Mouse (Mus musculus): ENCODE data around the gene Polr2l. TPM values are rescaled to one million over a fixed set of nuclear protein-coding genes. Genes with fewer than 3 reads are reported as not detected.
"Not testable (repeated sequence)": the region's sequence is repeated elsewhere in the genome, so short reads cannot be mapped to it uniquely, and the experiment has no call there.

Gene Polr2l
- polyA plus RNA-seq, 1 experiment from 2014 or later = 73.3 TPM

GRCm38 (mm10) chr7:141447110-141447991, 27.6 kb downstream of the Polr2l start, which contains the start of gene Rplp2:
TSS of gene Rplp2 (plus strand) at chr7:141447370.
- peak within 1 kb of the TSS; percentile 59 for H3K4me2 ChIP-seq (ENCODE audit: low read depth, severe bottlenecking)
- no peak within 1 kb of the TSS for H3K27ac ChIP-seq (replicated peaks; ENCODE audit: low read depth, low read length)
- peaks cover 11% of the 10 kb centered on the region; the same call in 1 of the 2 replicates for H3K36me3 ChIP-seq (ENCODE audit: control insufficient read depth, insufficient read depth, low read length)
- no peaks in the 10 kb centered on the region for H3K9me3 ChIP-seq (ENCODE audit: control insufficient read depth, low read length)
- ATAC-seq (ENCODE audit: insufficient number of reproducible peaks, low FRiP score, low TSS enrichment, low read depth) (peak; percentile 87), DNase-seq (ENCODE audit: low spot score) (peak; percentile 92)
- no peaks in the 10 kb centered on the region for H3K27me3 ChIP-seq (ENCODE audit: control insufficient read depth, insufficient read depth, low read length)
- peak within 1 kb of the TSS; percentile 90 for H3K9ac ChIP-seq (ENCODE audit: low read length)
- peak within 1 kb of the TSS; percentile 86 for H3K4me3 ChIP-seq (ENCODE audit: low read depth, low read length)
- under 1% methylated on average over 63 of the region's 63 CpGs for WGBS
- H3K4me1 ChIP-seq (ENCODE audit: control insufficient read depth, insufficient read depth, low read length) = peaks cover 18% of the 10 kb centered on the region

GRCm38 (mm10) chr7:141446374-141446773, 28.6 kb downstream of the Polr2l start:
- Histone ChIP-seq H3K4me3 (ENCODE audit: low read depth, low read length) (peak overlapping the region; percentile 86; the same call in 1 of the 2 replicates), H3K4me2 (ENCODE audit: low read depth, severe bottlenecking) (peak overlapping the region; percentile 59; the same call in 1 of the 2 replicates)
- 82% methylated on average over 3 of the region's 3 CpGs for WGBS

GRCm38 (mm10) chr7:141443828-141444237, 31.1 kb downstream of the Polr2l start, which contains the start of gene Pidd1:
TSS of gene Pidd1 (minus strand) at chr7:141444025.
- ATAC-seq (ENCODE audit: insufficient number of reproducible peaks, low FRiP score, low TSS enrichment, low read depth) (peak; percentile 49; the same call in 1 of the 2 replicates), DNase-seq (ENCODE audit: low spot score) (peak; percentile 83)
- Histone ChIP-seq H3K4me3 (ENCODE audit: low read depth, low read length) (peak within 1 kb of the TSS; percentile 37), H3K9me3 (ENCODE audit: control insufficient read depth, low read length) (no peaks in the 10 kb centered on the region), H3K9ac (ENCODE audit: low read length) (peak within 1 kb of the TSS; percentile 75), H3K36me3 (ENCODE audit: control insufficient read depth, insufficient read depth, low read length) (peaks cover 16% of the 10 kb centered on the region), H3K4me2 (ENCODE audit: low read depth, severe bottlenecking) (peak within 1 kb of the TSS; percentile 79), H3K27me3 (ENCODE audit: control insufficient read depth, insufficient read depth, low read length) (no peaks in the 10 kb centered on the region), H3K4me1 (ENCODE audit: control insufficient read depth, insufficient read depth, low read length) (peaks cover 26% of the 10 kb centered on the region), H3K27ac (replicated peaks; ENCODE audit: low read depth, low read length) (peak within 1 kb of the TSS; percentile 39; the same call in 1 of the 2 replicates)
- WGBS = under 1% methylated on average over 25 of the region's 25 CpGs

More at GRCm38 (mm10) chr7:141446374-141446773, 28.6 kb downstream of the Polr2l start:
- Histone ChIP-seq H3K4me1 (ENCODE audit: control insufficient read depth, insufficient read depth, low read length) (peaks cover 26% of the 10 kb centered on the region), H3K36me3 (ENCODE audit: control insufficient read depth, insufficient read depth, low read length) (peaks cover 11% of the 10 kb centered on the region; the same call in 1 of the 2 replicates)
- not testable (repeated sequence) for H3K27me3 ChIP-seq (ENCODE audit: control insufficient read depth, insufficient read depth, low read length); ATAC-seq (ENCODE audit: insufficient number of reproducible peaks, low FRiP score, low TSS enrichment, low read depth); H3K9ac ChIP-seq (ENCODE audit: low read length); H3K27ac ChIP-seq (replicated peaks; ENCODE audit: low read depth, low read length); H3K9me3 ChIP-seq (ENCODE audit: control insufficient read depth, low read length); DNase-seq (ENCODE audit: low spot score)

GRCm38 (mm10) chr7:141443081-141443821, 31.7 kb downstream of the Polr2l start:
- peaks cover 20% of the 10 kb centered on the region for H3K4me1 ChIP-seq (ENCODE audit: control insufficient read depth, insufficient read depth, low read length)
- H3K27me3 ChIP-seq (ENCODE audit: control insufficient read depth, insufficient read depth, low read length) = no peaks in the 10 kb centered on the region
- H3K9ac ChIP-seq (ENCODE audit: low read length) = peak overlapping the region; percentile 75
- H3K36me3 ChIP-seq (ENCODE audit: control insufficient read depth, insufficient read depth, low read length) = peaks cover 20% of the 10 kb centered on the region
- H3K9me3 ChIP-seq (ENCODE audit: control insufficient read depth, low read length) = no peaks in the 10 kb centered on the region
- DNase-seq (ENCODE audit: low spot score) (peak; percentile 61), ATAC-seq (ENCODE audit: insufficient number of reproducible peaks, low FRiP score, low TSS enrichment, low read depth) (no peak)
- WGBS = 22% methylated on average over 12 of the region's 12 CpGs
- peak overlapping the region; percentile 37 for H3K4me3 ChIP-seq (ENCODE audit: low read depth, low read length)
- peak overlapping the region; percentile 39; the same call in 1 of the 2 replicates for H3K27ac ChIP-seq (replicated peaks; ENCODE audit: low read depth, low read length)
- H3K4me2 ChIP-seq (ENCODE audit: low read depth, severe bottlenecking) = peak overlapping the region; percentile 79

- Histone ChIP-seq H3K9me3 (ENCODE audit: control insufficient read depth, low read length) (no peaks in the 10 kb centered on the region), H3K9ac (ENCODE audit: low read length) (0 out of 2 replicates have a peak overlapping the region, but pooled peaks have one; percentile 4), H3K4me1 (ENCODE audit: control insufficient read depth, insufficient read depth, low read length) (peaks cover 19% of the 10 kb centered on the region), H3K27ac (replicated peaks; ENCODE audit: low read depth, low read length) (no peak overlapping the region), H3K36me3 (ENCODE audit: control insufficient read depth, insufficient read depth, low read length) (peaks cover 20% of the 10 kb centered on the region), H3K4me2 (ENCODE audit: low read depth, severe bottlenecking) (peak overlapping the region; percentile 79), H3K27me3 (ENCODE audit: control insufficient read depth, insufficient read depth, low read length) (no peaks in the 10 kb centered on the region), H3K4me3 (ENCODE audit: low read depth, low read length) (no peak overlapping the region)
- DNase-seq (ENCODE audit: low spot score) (no peak), ATAC-seq (ENCODE audit: insufficient number of reproducible peaks, low FRiP score, low TSS enrichment, low read depth) (no peak)
- 87% methylated on average over 13 of the region's 13 CpGs for WGBS
Measured at GRCm38 (mm10) chr7:141442199-141442598, 32.7 kb downstream of the Polr2l start.

GRCm38 (mm10) chr7:141441460-141441859, 33.5 kb downstream of the Polr2l start:
- H3K4me1 ChIP-seq (ENCODE audit: control insufficient read depth, insufficient read depth, low read length) = peaks cover 21% of the 10 kb centered on the region
- ATAC-seq (ENCODE audit: insufficient number of reproducible peaks, low FRiP score, low TSS enrichment, low read depth) = no peak
- H3K4me2 ChIP-seq (ENCODE audit: low read depth, severe bottlenecking) = no peak overlapping the region; the same call in 1 of the 2 replicates
- H3K27me3 ChIP-seq (ENCODE audit: control insufficient read depth, insufficient read depth, low read length) = no peaks in the 10 kb centered on the region
- no peak for DNase-seq (ENCODE audit: low spot score)
- 94% methylated on average over 9 of the region's 9 CpGs for WGBS
- peaks cover 20% of the 10 kb centered on the region for H3K36me3 ChIP-seq (ENCODE audit: control insufficient read depth, insufficient read depth, low read length)
- no peaks in the 10 kb centered on the region for H3K9me3 ChIP-seq (ENCODE audit: control insufficient read depth, low read length)
- H3K27ac ChIP-seq (replicated peaks; ENCODE audit: low read depth, low read length) = no peak overlapping the region
- H3K9ac ChIP-seq (ENCODE audit: low read length) = no peak overlapping the region
- no peak overlapping the region for H3K4me3 ChIP-seq (ENCODE audit: low read depth, low read length)

GRCm38 (mm10) chr7:141440613-141441012, 34.3 kb downstream of the Polr2l start:
- Histone ChIP-seq H3K4me2 (ENCODE audit: low read depth, severe bottlenecking) (no peak overlapping the region), H3K9me3 (ENCODE audit: control insufficient read depth, low read length) (no peaks in the 10 kb centered on the region), H3K9ac (ENCODE audit: low read length) (no peak overlapping the region), H3K27ac (replicated peaks; ENCODE audit: low read depth, low read length) (no peak overlapping the region), H3K4me3 (ENCODE audit: low read depth, low read length) (no peak overlapping the region), H3K36me3 (ENCODE audit: control insufficient read depth, insufficient read depth, low read length) (peaks cover 20% of the 10 kb centered on the region), H3K27me3 (ENCODE audit: control insufficient read depth, insufficient read depth, low read length) (no peaks in the 10 kb centered on the region), H3K4me1 (ENCODE audit: control insufficient read depth, insufficient read depth, low read length) (peaks cover 21% of the 10 kb centered on the region)
- ATAC-seq (ENCODE audit: insufficient number of reproducible peaks, low FRiP score, low TSS enrichment, low read depth) (no peak), DNase-seq (ENCODE audit: low spot score) (peak; percentile 51)
- 36% methylated on average over 6 of the region's 6 CpGs for WGBS

GRCm38 (mm10) chr7:141439811-141440210, 35.1 kb downstream of the Polr2l start:
- WGBS = 95% methylated on average over 11 of the region's 11 CpGs
- Histone ChIP-seq H3K9me3 (ENCODE audit: control insufficient read depth, low read length) (no peaks in the 10 kb centered on the region), H3K9ac (ENCODE audit: low read length) (no peak overlapping the region), H3K4me1 (ENCODE audit: control insufficient read depth, insufficient read depth, low read length) (peaks cover 23% of the 10 kb centered on the region), H3K27me3 (ENCODE audit: control insufficient read depth, insufficient read depth, low read length) (no peaks in the 10 kb centered on the region), H3K4me2 (ENCODE audit: low read depth, severe bottlenecking) (no peak overlapping the region), H3K36me3 (ENCODE audit: control insufficient read depth, insufficient read depth, low read length) (peaks cover 20% of the 10 kb centered on the region), H3K4me3 (ENCODE audit: low read depth, low read length) (no peak overlapping the region), H3K27ac (replicated peaks; ENCODE audit: low read depth, low read length) (no peak overlapping the region)
- DNase-seq (ENCODE audit: low spot score) = no peak
- ATAC-seq (ENCODE audit: insufficient number of reproducible peaks, low FRiP score, low TSS enrichment, low read depth) = no peak

All from limb, embryonic 11.5 days (tissue).